Mouse (Mus musculus) embryo, embryonic 11 days (tissue): ENCODE data around the gene Kcnd3.

Experiments used
- DNase-seq: peaks from one replicate; pipeline ENCODE4 v3.0.0-alpha.2; 2015

Kcnd3 gene

GRCm38 (mm10) chr3:105600483-105600882, 148.4 kb downstream of the Kcnd3 start:
- no peak for DNase-seq

GRCm38 (mm10) chr3:105602966-105603365, 150.8 kb downstream of the Kcnd3 start:
- DNase-seq, result no peak

- no peak for DNase-seq
Observed at GRCm38 (mm10) chr3:105605726-105606125, 153.6 kb downstream of the Kcnd3 start.

GRCm38 (mm10) chr3:105608857-105609256, 156.7 kb downstream of the Kcnd3 start:
- no peak for DNase-seq

GRCm38 (mm10) chr3:105611531-105612422, 159.6 kb downstream of the Kcnd3 start:
- peak; percentile 8 for DNase-seq

- DNase-seq, result no peak
Observed at GRCm38 (mm10) chr3:105612423-105612814, 160.3 kb downstream of the Kcnd3 start.

GRCm38 (mm10) chr3:105616861-105617743, 165.0 kb downstream of the Kcnd3 start:
- no peak for DNase-seq

GRCm38 (mm10) chr3:105621154-105621553, 169.0 kb downstream of the Kcnd3 start:
- no peak for DNase-seq

GRCm38 (mm10) chr3:105623137-105623536, 171.0 kb downstream of the Kcnd3 start:
- no peak for DNase-seq

- DNase-seq, result no peak
Observed at GRCm38 (mm10) chr3:105625961-105626360, 173.8 kb downstream of the Kcnd3 start.

- DNase-seq, result peak; percentile 10
Observed at GRCm38 (mm10) chr3:105627258-105627657, 175.1 kb downstream of the Kcnd3 start.

- no peak for DNase-seq
Observed at GRCm38 (mm10) chr3:105632296-105632695, 180.2 kb downstream of the Kcnd3 start.

- no peak for DNase-seq
Observed at GRCm38 (mm10) chr3:105633021-105633420, 180.9 kb downstream of the Kcnd3 start.

GRCm38 (mm10) chr3:105642186-105642585, 190.1 kb downstream of the Kcnd3 start:
- no peak for DNase-seq

- DNase-seq, result no peak
Observed at GRCm38 (mm10) chr3:105643566-105643965, 191.4 kb downstream of the Kcnd3 start.

GRCm38 (mm10) chr3:105648889-105649567, 196.9 kb downstream of the Kcnd3 start:
- no peak for DNase-seq

GRCm38 (mm10) chr3:105653544-105654380, 201.6 kb downstream of the Kcnd3 start:
- DNase-seq, result no peak

- no peak for DNase-seq
Observed at GRCm38 (mm10) chr3:105655031-105655585, 203.0 kb downstream of the Kcnd3 start.

GRCm38 (mm10) chr3:105660530-105660929, 208.4 kb downstream of the Kcnd3 start:
- no peak for DNase-seq

- no peak for DNase-seq
Observed at GRCm38 (mm10) chr3:105663043-105663442, 210.9 kb downstream of the Kcnd3 start.

- DNase-seq, result no peak
Observed at GRCm38 (mm10) chr3:105665105-105665765, 213.1 kb downstream of the Kcnd3 start.
